Mouse (Mus musculus): ENCODE results near the gene Dnm3.

- TF ChIP-seq POLR2A (IDR thresholded peaks at IDR 0.05; ENCODE audit: borderline replicate concordance, extremely low read depth, insufficient read depth, insufficient read length, poor library complexity, severe bottlenecking) (no peak), CTCF (IDR thresholded peaks at IDR 0.05; ENCODE audit: borderline replicate concordance, extremely low read depth, insufficient read depth, insufficient read length) (no peak)
Measured at GRCm38 (mm10) chr1:162213066-162213465, 264.8 kb downstream of the Dnm3 start.
